Mouse (Mus musculus) kidney, adult 8-10 months (tissue): Measurements from ENCODE around the gene Cyp46a1.

Source experiments
- DNase-seq, 2 experiments: peaks; one replicate each; pipeline ENCODE4 v3.0.0; 2022

The Cyp46a1 gene

DNA sequence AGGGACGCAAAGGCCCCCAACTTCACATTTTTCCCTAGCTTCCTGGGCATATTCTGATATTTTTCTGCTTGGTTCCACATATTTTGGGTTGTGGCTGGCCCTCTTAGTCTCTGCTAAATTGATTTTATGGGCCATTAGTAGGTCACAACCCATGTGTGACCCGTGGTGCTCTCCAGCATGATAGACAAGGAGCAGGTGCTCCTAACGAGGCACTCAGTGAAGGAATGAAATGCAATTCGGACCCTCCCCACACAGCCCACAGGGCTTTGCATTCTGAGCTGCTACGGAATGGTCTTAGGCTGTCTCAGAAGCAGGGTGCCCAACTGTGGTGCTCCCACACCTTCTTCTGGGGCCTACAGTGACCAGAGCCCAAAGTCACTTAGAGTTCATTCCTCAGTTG, 74.9 kb downstream of the Cyp46a1 start:
- DNase-seq = no peak

DNA sequence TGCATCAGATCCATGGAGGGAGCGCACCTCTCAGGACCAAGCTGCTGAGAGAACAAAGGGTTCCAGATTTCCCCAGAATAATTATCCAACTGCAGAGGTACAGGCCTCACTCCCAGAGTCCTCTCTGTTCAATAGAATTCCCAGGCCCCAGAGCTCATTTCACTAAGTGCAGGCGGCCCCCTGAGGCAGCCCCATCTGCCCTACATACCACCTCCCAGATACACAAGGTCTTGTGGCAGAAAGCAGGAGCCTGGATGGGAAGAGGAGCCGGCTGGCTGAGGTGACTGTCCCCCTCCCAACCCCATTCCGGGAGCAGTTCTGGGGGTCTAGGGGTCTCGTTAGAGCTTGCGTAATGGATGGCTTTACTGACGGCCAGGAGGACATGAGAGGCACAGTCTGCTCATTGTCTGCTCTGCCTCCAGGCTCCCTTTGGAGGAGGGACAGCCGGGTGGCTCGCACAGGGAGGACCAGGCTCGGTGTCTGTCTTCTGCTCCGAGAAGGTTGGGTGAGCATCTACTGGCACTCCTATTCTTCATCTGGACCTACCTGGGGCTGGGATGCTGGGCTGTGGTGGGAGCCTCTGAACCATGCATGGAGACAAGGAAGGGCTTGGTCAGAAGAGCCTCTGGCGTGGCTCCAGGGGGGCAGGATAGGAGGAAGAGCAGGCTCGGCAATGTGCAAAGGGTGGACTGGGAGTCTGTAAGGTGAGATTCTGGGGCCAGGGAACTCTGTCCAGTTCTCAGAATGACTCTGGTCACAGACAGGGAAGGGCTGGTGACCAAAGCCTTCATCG, 76.4 kb downstream of the Cyp46a1 start:
- no peak for DNase-seq
